Mouse (Mus musculus) cortical plate, adult 2 months (tissue): ENCODE measurements around the gene Mark3. TPM values are rescaled to one million over a fixed set of nuclear protein-coding genes. Genes with fewer than 3 reads are reported as not detected.
A peak's percentile ranks its signal among the peaks of the same experiment; 100 is the strongest.

Experiments used
- H3K27ac ChIP-seq: fragments of 200-500 bp; 2 replicates; pipeline ENCODE4 v1.5.1; 2012; ENCODE audit warnings: low read length, control low read depth, inconsistent platforms; ENCODE audit not compliant: insufficient read depth
- H3K4me1 ChIP-seq: fragments of 200-500 bp; 2 replicates; pipeline ENCODE4 v1.6.1; 2011; ENCODE audit warnings: low read length; ENCODE audit not compliant: control insufficient read depth, insufficient read depth
- H3K4me3 ChIP-seq: fragments of 200-500 bp; 2 replicates; pipeline ENCODE4 v1.5.1; 2011; ENCODE audit warnings: mild to moderate bottlenecking, low read length, control low read depth; ENCODE audit not compliant: insufficient read depth
- CTCF ChIP-seq: fragments of 200-500 bp; IDR thresholded peaks from 2 replicates; pipeline ENCODE4 v1.5.1; 2011; ENCODE audit warnings: mild to moderate bottlenecking, control low read depth, low read length; ENCODE audit not compliant: insufficient read depth; ENCODE audit errors: extremely low read depth
- POLR2A ChIP-seq: fragments of 200-500 bp; IDR thresholded peaks from 2 replicates; pipeline ENCODE4 v1.6.1; 2011; ENCODE audit warnings: mild to moderate bottlenecking, low read length, control low read depth; ENCODE audit not compliant: insufficient read depth; ENCODE audit errors: extremely low read depth
- polyA plus RNA-seq: library from polyadenylated mRNA; depleted of rRNA; stranded (reverse); fragments of >200 nt; gene quantifications from 2 replicates; pipeline ENCODE4 v1.2.3, GENCODE M21; 2012

Gene Mark3
- polyA plus RNA-seq, 1 experiment: 76.5 TPM

DNA sequence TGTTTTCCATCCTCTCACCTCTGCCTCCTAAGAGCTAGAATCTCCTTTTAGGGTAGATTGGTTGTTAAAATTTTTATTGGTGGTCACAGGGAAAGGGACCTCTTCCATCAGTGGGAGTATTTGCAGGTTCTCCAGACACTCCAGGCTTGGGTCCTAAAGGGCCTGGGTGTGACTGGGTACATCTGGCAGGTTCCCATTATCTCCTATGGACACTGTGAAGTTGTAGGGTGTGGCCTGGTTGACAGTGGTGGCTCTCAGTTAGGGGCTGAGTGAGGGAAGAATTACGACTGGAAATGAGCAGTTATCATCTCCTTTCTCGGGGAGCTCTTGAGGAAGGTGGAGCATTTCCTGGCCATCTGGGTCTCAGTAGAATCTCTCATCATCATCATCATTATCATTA, 15.7 kb upstream of the Mark3 start:
- Histone ChIP-seq H3K4me1 (peaks cover 4% of the 10 kb centered on the region; the same call in 1 of the 2 replicates), H3K4me3 (no peak overlapping the region), H3K27ac (no peak overlapping the region)
- TF ChIP-seq POLR2A: no peak
- no peak for TF ChIP-seq CTCF

DNA sequence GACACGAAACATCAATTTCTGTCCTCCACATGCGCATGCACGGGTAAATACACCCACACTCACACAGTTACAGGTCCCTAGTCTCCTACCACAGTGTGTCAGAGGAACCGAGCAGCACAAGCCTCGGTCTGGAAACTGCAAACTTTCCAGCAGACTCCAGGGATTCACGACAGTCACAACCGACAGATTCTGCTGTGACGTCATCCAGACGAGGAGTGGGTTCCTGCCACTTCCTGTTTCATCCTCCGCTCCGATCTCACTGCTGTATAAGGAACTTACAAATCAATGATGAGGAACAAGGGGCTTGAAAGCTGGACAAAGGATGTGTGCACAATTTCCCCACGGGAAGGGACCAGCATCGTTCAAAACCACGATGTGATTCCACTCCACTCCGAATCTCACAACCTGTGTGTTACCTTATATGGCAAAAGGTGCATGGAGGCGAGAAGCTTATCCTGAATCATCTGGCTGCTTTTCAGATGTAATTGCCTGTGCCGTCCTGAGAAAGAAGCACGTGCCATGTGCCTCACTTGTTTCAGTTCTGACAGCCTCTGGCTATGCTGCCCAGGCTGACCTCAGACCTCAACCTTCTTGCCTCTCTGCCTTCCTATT, 14.6 kb upstream of the Mark3 start:
- Histone ChIP-seq H3K4me3 (peak overlapping the region; percentile 31), H3K27ac (no peak overlapping the region), H3K4me1 (peaks cover 4% of the 10 kb centered on the region; the same call in 1 of the 2 replicates)
- TF ChIP-seq POLR2A (peak; percentile 17; the same call in 1 of the 2 replicates), CTCF (no peak)

DNA sequence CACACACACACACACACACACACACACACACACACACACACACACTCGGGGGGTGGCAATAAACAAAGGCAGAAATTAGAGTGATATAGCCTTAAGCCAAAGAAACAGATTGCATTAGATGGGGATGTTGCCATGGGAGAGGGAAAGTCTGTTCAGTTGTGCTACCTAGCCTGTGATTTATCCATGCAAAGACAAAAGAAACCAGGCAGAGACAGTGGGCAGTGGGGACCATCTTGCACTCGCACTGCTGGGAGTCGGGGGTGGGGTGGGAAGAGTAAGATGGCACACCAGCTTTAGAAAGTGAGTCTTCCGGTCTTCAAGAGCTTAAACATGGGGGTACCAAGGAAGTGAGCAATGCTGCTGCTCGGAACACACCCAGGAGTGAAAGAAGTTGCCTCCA, 14.0 kb upstream of the Mark3 start:
- Histone ChIP-seq H3K27ac (no peak overlapping the region), H3K4me1 (peaks cover 4% of the 10 kb centered on the region; the same call in 1 of the 2 replicates)

DNA sequence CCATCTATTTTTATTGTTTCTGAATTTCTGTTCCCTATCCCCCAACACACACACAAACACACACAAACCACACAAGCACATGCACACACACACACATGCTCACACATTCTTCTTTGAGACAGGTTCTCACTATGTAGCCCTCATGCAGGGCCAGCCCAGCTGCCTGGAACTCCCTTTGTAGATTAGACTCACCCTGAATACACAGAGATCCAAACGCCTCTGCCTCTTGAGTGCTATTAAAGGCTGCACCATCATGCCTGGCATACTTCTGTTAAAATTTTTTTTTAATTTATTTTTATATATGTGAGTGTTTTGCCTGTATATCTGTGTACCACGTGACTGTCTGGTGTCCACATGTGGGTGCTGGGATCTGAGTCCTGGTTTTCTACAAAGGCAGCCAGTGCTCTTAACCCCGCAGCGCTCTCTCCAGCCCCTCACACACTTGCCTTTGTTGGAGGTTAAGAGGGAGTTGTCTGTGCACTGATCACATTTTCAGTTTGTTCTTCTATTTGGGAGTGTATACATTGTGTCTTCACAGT, 12.0 kb upstream of the Mark3 start:
- no peak for TF ChIP-seq CTCF
- no peak overlapping the region for H3K4me3 ChIP-seq
- H3K4me1 ChIP-seq: peaks cover 4% of the 10 kb centered on the region; the same call in 1 of the 2 replicates
- H3K27ac ChIP-seq: no peak overlapping the region

More for the DNA sequence above, 14.0 kb upstream of the Mark3 start:
- TF ChIP-seq POLR2A: no peak
- no peak for TF ChIP-seq CTCF
- peak overlapping the region; percentile 31; the same call in 1 of the 2 replicates for H3K4me3 ChIP-seq

DNA sequence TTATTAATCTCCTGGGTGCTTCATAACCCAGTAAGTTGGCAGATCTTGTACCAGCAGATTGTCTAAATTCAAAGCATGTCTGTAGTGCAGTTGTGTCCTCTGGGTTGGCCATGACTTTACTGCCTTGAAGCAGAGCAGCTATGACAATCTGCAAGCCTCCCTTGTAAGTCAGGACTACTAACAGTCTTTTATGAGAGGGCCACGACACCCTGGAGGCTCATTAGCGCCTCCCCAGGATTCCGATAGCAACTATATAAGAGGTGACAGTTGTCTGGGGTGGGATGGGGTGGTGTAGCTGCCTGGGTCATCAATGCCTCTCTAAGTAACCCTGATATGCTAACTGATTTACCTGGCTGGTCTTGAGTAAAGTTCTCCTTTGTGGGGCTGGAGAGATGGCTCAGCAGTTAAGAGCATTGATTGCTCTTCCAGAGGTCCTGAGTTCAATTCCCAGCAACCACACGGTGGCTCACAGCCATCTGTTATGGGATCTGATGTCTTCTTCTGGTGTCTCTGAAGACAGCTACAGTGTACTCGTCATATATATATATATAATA, 11.2 kb upstream of the Mark3 start:
- no peak overlapping the region for H3K4me3 ChIP-seq
- no peak for TF ChIP-seq CTCF
- TF ChIP-seq POLR2A: no peak
- peaks cover 4% of the 10 kb centered on the region; the same call in 1 of the 2 replicates for H3K4me1 ChIP-seq
- no peak overlapping the region for H3K27ac ChIP-seq

DNA sequence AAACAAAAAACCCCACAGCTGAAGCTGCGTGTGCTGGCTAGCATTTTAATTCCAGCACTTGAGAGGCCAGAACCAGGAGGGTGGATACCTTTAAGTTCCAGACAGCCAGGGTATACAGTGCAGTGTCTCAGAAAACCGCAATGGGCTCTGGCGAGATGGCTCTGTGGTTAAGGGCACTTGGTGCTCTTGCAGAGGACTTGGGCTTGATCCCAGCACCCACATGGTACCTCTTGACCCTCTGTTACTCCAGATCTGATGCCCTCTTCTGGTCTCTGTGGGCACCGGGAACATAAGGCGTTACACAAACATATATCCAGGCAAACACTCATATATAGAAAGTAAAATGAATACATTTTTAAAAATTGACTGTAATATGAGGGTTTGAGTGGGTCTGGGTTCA, 9.0 kb upstream of the Mark3 start:
- Histone ChIP-seq H3K27ac (no peak overlapping the region), H3K4me3 (no peak overlapping the region), H3K4me1 (peaks cover 4% of the 10 kb centered on the region; the same call in 1 of the 2 replicates)
- TF ChIP-seq CTCF (no peak), POLR2A (no peak)

DNA sequence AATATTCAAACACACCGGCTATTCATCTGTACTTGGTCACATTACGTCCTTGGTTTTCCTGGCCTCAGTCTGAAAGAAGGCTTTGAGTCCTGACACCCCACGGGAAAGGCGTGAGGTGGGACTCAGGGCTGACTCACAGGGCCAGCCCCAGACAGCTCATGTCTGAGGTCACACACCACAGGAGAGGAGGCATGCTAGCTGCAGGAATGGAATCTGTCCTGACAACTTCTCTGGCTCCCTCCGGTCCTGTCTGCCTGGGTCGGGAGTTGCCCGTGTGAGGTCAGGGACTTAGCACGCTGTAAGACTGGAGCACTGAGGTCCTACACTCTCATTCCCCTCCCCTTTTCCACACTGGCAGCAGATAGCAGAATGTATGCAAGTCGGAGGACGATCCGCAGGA, 5.5 kb upstream of the Mark3 start:
- TF ChIP-seq CTCF (no peak), POLR2A (no peak)
- H3K4me3 ChIP-seq: no peak overlapping the region
- H3K27ac ChIP-seq: no peak overlapping the region
- H3K4me1 ChIP-seq: peaks cover 4% of the 10 kb centered on the region; the same call in 1 of the 2 replicates

DNA sequence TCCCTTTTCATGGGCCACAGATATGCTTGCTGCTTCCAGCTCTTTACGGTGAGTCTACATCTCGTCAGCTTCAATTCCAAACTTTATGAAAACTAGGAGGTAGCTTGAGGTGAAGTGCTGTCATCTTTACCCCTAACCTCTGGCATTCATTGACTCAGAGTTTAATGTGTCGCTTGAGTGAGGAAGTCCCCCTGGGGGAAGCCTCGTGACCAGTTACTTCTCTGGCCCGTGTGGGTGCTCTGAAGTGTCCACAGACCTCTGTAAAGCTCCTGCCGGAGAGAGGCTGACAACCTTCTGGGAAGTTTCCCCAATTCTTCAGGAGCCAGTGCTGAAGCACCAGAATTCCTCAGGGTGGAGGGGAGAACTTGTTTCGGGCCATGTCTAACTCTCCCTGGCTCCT, 1.9 kb upstream of the Mark3 start:
- TF ChIP-seq POLR2A (no peak), CTCF (no peak)
- Histone ChIP-seq H3K4me3 (no peak overlapping the region), H3K4me1 (peaks cover 8% of the 10 kb centered on the region; the same call in 1 of the 2 replicates), H3K27ac (no peak overlapping the region)

DNA sequence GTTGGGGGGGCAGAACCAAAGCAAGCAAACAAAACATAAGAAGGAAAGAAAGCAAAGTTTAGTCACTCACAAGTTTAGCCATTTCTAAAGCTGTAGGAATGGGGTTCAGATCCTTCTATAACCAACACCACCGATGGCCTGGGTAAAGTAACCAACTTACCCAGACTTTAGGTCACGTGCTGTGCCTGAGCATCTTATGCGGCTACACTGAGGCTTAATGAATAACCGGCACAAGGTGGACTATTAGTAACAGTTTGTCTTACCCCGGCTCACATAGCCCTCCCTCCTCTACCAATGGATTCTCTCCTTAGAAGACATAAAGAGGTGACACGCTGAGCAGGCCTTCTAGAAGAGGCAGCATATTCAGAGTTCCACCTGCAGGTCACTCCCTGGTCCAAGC, 1.0 kb upstream of the Mark3 start:
- peak overlapping the region; percentile 100 for H3K4me3 ChIP-seq
- TF ChIP-seq POLR2A (no peak), CTCF (no peak)
- no peak overlapping the region for H3K27ac ChIP-seq
- H3K4me1 ChIP-seq: peaks cover 8% of the 10 kb centered on the region; the same call in 1 of the 2 replicates
